Mouse (Mus musculus): Measurements from ENCODE around the gene Fam90a1a. TPM values are rescaled to one million over a fixed set of nuclear protein-coding genes. Genes with fewer than 3 reads are reported as not detected.

The Fam90a1a gene
- polyA plus RNA-seq, 1 experiment from 2014 or later = not detected

- ATAC-seq (no peak), DNase-seq (ENCODE audit: low spot score) (no peak)
- Histone ChIP-seq H3K4me1 (ENCODE audit: insufficient read depth, low read depth, low read length) (no peaks in the 10 kb centered on the region), H3K36me3 (ENCODE audit: insufficient read depth, low read length) (no peaks in the 10 kb centered on the region), H3K9me3 (ENCODE audit: low read length) (no peaks in the 10 kb centered on the region), H3K27ac (ENCODE audit: low read length) (no peak overlapping the region), H3K4me2 (replicated peaks; ENCODE audit: low read depth, low read length) (no peak overlapping the region), H3K27me3 (replicated peaks; ENCODE audit: insufficient read depth, low read length) (no peaks in the 10 kb centered on the region), H3K4me3 (ENCODE audit: low read depth, low read length) (no peak overlapping the region), H3K9ac (replicated peaks; ENCODE audit: low read depth) (no peak overlapping the region)
- TF ChIP-seq CTCF (IDR thresholded peaks at IDR 0.05) (no peak), EP300 (IDR thresholded peaks at IDR 0.05) (no peak)
- WGBS = 77% methylated on average over 4 of the region's 4 CpGs
These were observed 19.7 kb downstream of the Fam90a1a start for GRCm38 (mm10) chr8:21978193-21978592.

DNA sequence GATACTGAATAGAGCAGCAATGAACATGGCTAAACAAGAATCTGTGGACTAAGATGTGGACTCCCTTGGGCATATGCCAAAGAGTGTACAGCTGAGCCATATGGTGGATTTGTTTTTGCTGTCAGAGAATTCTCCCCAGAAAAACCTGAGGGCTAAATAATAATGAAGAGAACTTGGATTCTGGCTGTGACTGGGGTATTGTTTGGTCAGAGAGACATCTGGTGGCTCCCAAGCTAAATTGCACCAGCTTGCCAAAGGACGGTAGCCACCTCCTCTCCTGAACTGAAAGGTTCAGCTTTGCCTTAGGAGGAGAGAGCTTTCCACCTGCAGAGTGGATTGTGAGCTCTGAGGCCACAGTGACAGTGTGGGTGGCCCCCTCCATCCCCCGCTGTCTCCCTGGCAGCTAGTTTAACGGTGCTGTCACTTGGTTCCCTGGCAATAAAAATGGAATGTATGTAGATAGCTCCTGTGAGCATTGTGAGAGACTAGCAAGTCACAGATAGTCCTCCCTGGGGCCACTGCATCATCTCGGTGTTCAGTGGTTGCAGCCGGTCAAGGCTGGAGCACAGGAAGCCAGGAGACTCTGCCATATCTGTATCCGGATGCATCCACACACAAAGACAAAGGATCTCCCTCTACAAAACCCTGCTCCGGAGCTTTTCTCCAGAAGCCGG is 23.3 kb downstream of the Fam90a1a start:
- no peak for ATAC-seq
- Histone ChIP-seq H3K27ac (ENCODE audit: low read length) (no peak overlapping the region), H3K4me3 (ENCODE audit: low read depth, low read length) (no peak overlapping the region), H3K9me3 (ENCODE audit: low read length) (no peaks in the 10 kb centered on the region), H3K27me3 (replicated peaks; ENCODE audit: insufficient read depth, low read length) (no peaks in the 10 kb centered on the region), H3K4me1 (ENCODE audit: insufficient read depth, low read depth, low read length) (no peaks in the 10 kb centered on the region), H3K4me2 (replicated peaks; ENCODE audit: low read depth, low read length) (no peak overlapping the region), H3K9ac (replicated peaks; ENCODE audit: low read depth) (no peak overlapping the region), H3K36me3 (ENCODE audit: insufficient read depth, low read length) (no peaks in the 10 kb centered on the region)
- WGBS = 66% methylated on average over 8 of the region's 8 CpGs
- TF ChIP-seq CTCF (IDR thresholded peaks at IDR 0.05) = peak; percentile 26
- TF ChIP-seq EP300 (IDR thresholded peaks at IDR 0.05) = no peak
- no peak for DNase-seq (ENCODE audit: low spot score)

- ATAC-seq = peak; percentile 63
- TF ChIP-seq CTCF (IDR thresholded peaks at IDR 0.05) = peak; percentile 85
- no peak for TF ChIP-seq EP300 (IDR thresholded peaks at IDR 0.05)
- no peaks in the 10 kb centered on the region for H3K4me1 ChIP-seq (ENCODE audit: insufficient read depth, low read depth, low read length)
These were observed 33.7 kb downstream of the Fam90a1a start for GRCm38 (mm10) chr8:21992184-21992583.

GRCm38 (mm10) chr8:21995181-21995580 is 36.7 kb downstream of the Fam90a1a start:
- Histone ChIP-seq H3K4me1 (ENCODE audit: insufficient read depth, low read depth, low read length) (no peaks in the 10 kb centered on the region), H3K9me3 (ENCODE audit: low read length) (no peaks in the 10 kb centered on the region), H3K27ac (ENCODE audit: low read length) (no peak overlapping the region), H3K27me3 (replicated peaks; ENCODE audit: insufficient read depth, low read length) (no peaks in the 10 kb centered on the region), H3K9ac (replicated peaks; ENCODE audit: low read depth) (no peak overlapping the region), H3K4me2 (replicated peaks; ENCODE audit: low read depth, low read length) (no peak overlapping the region), H3K4me3 (ENCODE audit: low read depth, low read length) (no peak overlapping the region), H3K36me3 (ENCODE audit: insufficient read depth, low read length) (no peaks in the 10 kb centered on the region)
- DNase-seq (ENCODE audit: low spot score) (no peak), ATAC-seq (no peak)
- 47% methylated on average over 3 of the region's 3 CpGs for WGBS
- TF ChIP-seq EP300 (IDR thresholded peaks at IDR 0.05) (no peak), CTCF (IDR thresholded peaks at IDR 0.05) (no peak)

More at GRCm38 (mm10) chr8:21992184-21992583, 33.7 kb downstream of the Fam90a1a start:
- no peak overlapping the region for H3K9ac ChIP-seq (replicated peaks; ENCODE audit: low read depth)
- H3K27me3 ChIP-seq (replicated peaks; ENCODE audit: insufficient read depth, low read length) = no peaks in the 10 kb centered on the region
- 24% methylated on average over 6 of the region's 6 CpGs for WGBS
- no peak overlapping the region for H3K27ac ChIP-seq (ENCODE audit: low read length)
- DNase-seq (ENCODE audit: low spot score) = peak; percentile 47
- H3K36me3 ChIP-seq (ENCODE audit: insufficient read depth, low read length) = no peaks in the 10 kb centered on the region
- no peak overlapping the region for H3K4me3 ChIP-seq (ENCODE audit: low read depth, low read length)
- H3K9me3 ChIP-seq (ENCODE audit: low read length) = no peaks in the 10 kb centered on the region
- no peak overlapping the region for H3K4me2 ChIP-seq (replicated peaks; ENCODE audit: low read depth, low read length)

DNA sequence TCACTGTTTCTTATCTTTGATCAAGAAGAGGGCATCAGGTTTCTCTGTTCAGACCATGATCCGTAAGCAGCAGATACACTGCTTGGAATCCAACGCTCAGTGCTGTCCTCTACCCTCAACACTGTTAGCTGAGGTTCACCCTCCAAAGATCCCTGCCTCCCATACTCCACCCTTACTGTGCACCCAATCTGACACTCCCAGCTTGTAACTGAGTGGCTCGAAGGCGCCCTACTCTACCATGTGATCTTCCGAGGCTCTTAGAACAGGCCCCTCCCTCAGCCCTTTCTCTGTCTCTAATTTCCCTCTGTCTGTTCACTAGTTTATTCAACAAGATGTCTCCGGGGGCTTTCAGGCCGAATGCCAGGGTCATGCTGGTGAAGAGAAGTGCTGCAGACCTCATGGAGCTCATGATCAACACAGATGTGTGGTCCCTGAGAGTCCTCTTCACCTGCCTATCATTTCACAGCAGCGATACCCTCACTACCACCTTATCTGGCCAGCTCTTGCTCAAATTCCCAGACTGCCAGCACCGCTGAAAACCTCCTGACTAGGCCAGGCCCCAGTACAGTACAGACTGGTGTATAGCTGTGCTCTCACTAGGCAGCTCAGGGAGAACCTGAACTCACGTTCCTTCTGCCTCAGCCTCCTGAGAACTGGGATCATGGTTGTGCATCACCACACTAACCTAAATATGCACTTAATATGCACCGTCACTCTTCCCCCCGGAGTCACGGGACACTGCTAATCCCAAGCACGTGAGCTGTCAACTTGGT is 46.4 kb downstream of the Fam90a1a start:
- H3K4me1 ChIP-seq (ENCODE audit: insufficient read depth, low read depth, low read length) = no peaks in the 10 kb centered on the region
- H3K4me2 ChIP-seq (replicated peaks; ENCODE audit: low read depth, low read length) = no peak overlapping the region
- DNase-seq (ENCODE audit: low spot score) (no peak), ATAC-seq (no peak)
- H3K27ac ChIP-seq (ENCODE audit: low read length) = no peak overlapping the region
- WGBS = 77% methylated on average over 14 of the region's 14 CpGs
- H3K9ac ChIP-seq (replicated peaks; ENCODE audit: low read depth) = no peak overlapping the region
- H3K27me3 ChIP-seq (replicated peaks; ENCODE audit: insufficient read depth, low read length) = no peaks in the 10 kb centered on the region
- no peaks in the 10 kb centered on the region for H3K36me3 ChIP-seq (ENCODE audit: insufficient read depth, low read length)
- H3K4me3 ChIP-seq (ENCODE audit: low read depth, low read length) = no peak overlapping the region
- TF ChIP-seq CTCF (IDR thresholded peaks at IDR 0.05) (no peak), EP300 (IDR thresholded peaks at IDR 0.05) (no peak)
- no peaks in the 10 kb centered on the region for H3K9me3 ChIP-seq (ENCODE audit: low read length)

GRCm38 (mm10) chr8:22006423-22006822 is 47.9 kb downstream of the Fam90a1a start:
- no peaks in the 10 kb centered on the region for H3K4me1 ChIP-seq (ENCODE audit: insufficient read depth, low read depth, low read length)
- ATAC-seq = no peak
- H3K4me2 ChIP-seq (replicated peaks; ENCODE audit: low read depth, low read length) = no peak overlapping the region
- no peak overlapping the region for H3K27ac ChIP-seq (ENCODE audit: low read length)
- H3K9me3 ChIP-seq (ENCODE audit: low read length) = no peaks in the 10 kb centered on the region
- H3K9ac ChIP-seq (replicated peaks; ENCODE audit: low read depth) = no peak overlapping the region
- no peak for DNase-seq (ENCODE audit: low spot score)
- no peak overlapping the region for H3K4me3 ChIP-seq (ENCODE audit: low read depth, low read length)
- WGBS = 68% methylated on average over 6 of the region's 6 CpGs
- H3K27me3 ChIP-seq (replicated peaks; ENCODE audit: insufficient read depth, low read length) = no peaks in the 10 kb centered on the region
- TF ChIP-seq EP300 (IDR thresholded peaks at IDR 0.05) = no peak
- TF ChIP-seq CTCF (IDR thresholded peaks at IDR 0.05) = no peak
- no peaks in the 10 kb centered on the region for H3K36me3 ChIP-seq (ENCODE audit: insufficient read depth, low read length)

Data from lung, postnatal 0 days (tissue).